Mouse (Mus musculus) MEL (cell line): ENCODE results near the gene Pvr.

Experiments
- CTCF ChIP-seq, 3 experiments: IDR thresholded peaks in 2 of 3; conservative IDR thresholded peaks in 1 of 3; 2 replicates each; pipeline ENCODE4 v1.5.1; 2011 to 2012; ENCODE audit warnings: low read length in 3 of 3, low read depth in 2 of 3, mild to moderate bottlenecking in 2 of 3, improper control_type of control experiment in 1 of 3, inconsistent platforms in 1 of 3, mixed read lengths in 1 of 3, moderate library complexity in 1 of 3; ENCODE audit not compliant: control insufficient read depth in 1 of 3, insufficient read depth in 1 of 3, poor library complexity in 1 of 3, severe bottlenecking in 1 of 3
- ELF1 ChIP-seq: IDR thresholded peaks from 2 replicates; pipeline ENCODE4 v1.6.1; 2014; ENCODE audit warnings: low read depth, mild to moderate bottlenecking, inconsistent platforms, low read length, improper control_type of control experiment, moderate library complexity
- EP300 ChIP-seq, 2 experiments: IDR thresholded peaks; 2 replicates each; pipeline ENCODE4 v1.6.1; 2011; ENCODE audit warnings: improper control_type of control experiment in 2 of 2, low read length in 2 of 2, low read depth in 1 of 2, mild to moderate bottlenecking in 1 of 2
- MAZ ChIP-seq: IDR thresholded peaks from 2 replicates; pipeline ENCODE4 v1.6.1; 2012; ENCODE audit warnings: low read depth, mild to moderate bottlenecking, inconsistent platforms, low read length, improper control_type of control experiment
- NRF1 ChIP-seq: IDR thresholded peaks from 2 replicates; pipeline ENCODE4 v1.6.1; 2014; ENCODE audit warnings: low read depth, mild to moderate bottlenecking, inconsistent platforms, low read length, improper control_type of control experiment, moderate library complexity; ENCODE audit not compliant: poor library complexity, insufficient read depth, severe bottlenecking
- POLR2A ChIP-seq, 2 experiments: IDR thresholded peaks; 2 replicates each; pipeline ENCODE4 v1.6.1; 2011 to 2012; ENCODE audit warnings: low read length in 2 of 2, mild to moderate bottlenecking in 2 of 2, control low read depth in 1 of 2, improper control_type of control experiment in 1 of 2, low read depth in 1 of 2, moderate library complexity in 1 of 2; ENCODE audit not compliant: control insufficient read depth in 1 of 2, insufficient read depth in 1 of 2, poor library complexity in 1 of 2
- POLR2AphosphoS2 ChIP-seq: IDR thresholded peaks from 2 replicates; pipeline ENCODE4 v1.6.1; 2011; ENCODE audit warnings: low read length, improper control_type of control experiment
- RAD21 ChIP-seq: IDR thresholded peaks from 2 replicates; pipeline ENCODE4 v1.6.1; 2011; ENCODE audit warnings: mild to moderate bottlenecking, low read depth, low read length, improper control_type of control experiment
- RCOR1 ChIP-seq: IDR thresholded peaks from 2 replicates; pipeline ENCODE4 v1.6.1; 2012; ENCODE audit warnings: low read depth, mild to moderate bottlenecking, inconsistent platforms, low read length, improper control_type of control experiment
- TBP ChIP-seq: IDR thresholded peaks from 2 replicates; pipeline ENCODE4 v1.8.0; 2011; ENCODE audit warnings: low read depth, low read length, improper control_type of control experiment
- TCF12 ChIP-seq: IDR thresholded peaks from 2 replicates; pipeline ENCODE4 v1.6.1; 2014; ENCODE audit warnings: low read depth, mild to moderate bottlenecking, inconsistent platforms, low read length, improper control_type of control experiment, moderate library complexity

GRCm38 (mm10) chr7:19861199-19861598, 59.8 kb downstream of the Pvr start, which contains the start of gene Ceacam16:
- TF ChIP-seq NRF1 (no peak), ELF1 (no peak), POLR2A (IDR thresholded peaks at IDR 0.05; ENCODE audit: control insufficient read depth in 1 of 2, insufficient read depth in 1 of 2, low read depth in 1 of 2, low read length in 2 of 2, poor library complexity in 1 of 2) (no peak), CTCF (IDR thresholded peaks at IDR 0.05 in 2 of 3, conservative IDR thresholded peaks at IDR 0.05 in 1 of 3; ENCODE audit: control insufficient read depth in 1 of 3, insufficient read depth in 1 of 3, low read depth in 2 of 3, low read length in 3 of 3, poor library complexity in 1 of 3, severe bottlenecking in 1 of 3) (no peak), TCF12 (no peak), POLR2AphosphoS2 (no peak), EP300 (IDR thresholded peaks at IDR 0.05; ENCODE audit: low read depth in 1 of 2, low read length in 2 of 2) (no peak), MAZ (no peak), RAD21 (no peak), TBP (no peak), RCOR1 (no peak)
